In the genomic region with DNA sequence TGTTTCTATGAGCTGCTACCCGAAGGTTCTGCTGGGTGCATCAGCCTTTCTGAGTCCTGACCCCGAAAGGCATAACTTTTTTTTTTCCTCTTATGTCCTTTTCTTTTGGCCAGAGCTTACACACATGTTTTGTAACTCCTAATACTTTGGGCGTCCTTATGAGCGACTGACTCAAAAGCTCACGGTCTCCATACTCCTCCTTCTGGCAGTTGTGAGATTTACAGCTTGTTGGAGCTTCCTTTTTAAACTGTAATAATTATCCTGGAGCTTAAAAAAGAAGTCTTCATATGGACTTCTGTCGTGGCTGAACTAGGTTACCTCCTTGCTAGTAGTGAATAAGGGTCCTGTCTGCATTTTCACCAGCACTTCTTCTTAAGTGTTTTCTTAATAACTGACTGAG, we compare ENCODE assay signal across 9 mouse cellular contexts. TPM values are rescaled to one million over a fixed set of nuclear protein-coding genes. Genes with fewer than 3 reads are reported as not detected.
A peak's percentile ranks its signal among the peaks of the same experiment; 100 is the strongest.
DNase-seq lines count a peak whose midpoint lies in the region; ATAC-seq and TF ChIP-seq lines count a peak whose summit lies in the region.
"Had no signal": no experiment of that assay in that cellular context is flagged by ENCODE, and none has a peak within 500 bp of the region (broad histone marks: within the 10 kb centered on the region; RNA-seq: fewer than 3 reads in every experiment).

No protein-coding gene starts in this region.

- H3K9ac ChIP-seq in forebrain, postnatal 0 days = no peak overlapping the region
- H3K9ac ChIP-seq in forebrain, embryonic 16.5 days (replicated peaks; ENCODE audit: low read depth, low read length) = no peak overlapping the region
- no peak overlapping the region for H3K9ac ChIP-seq in midbrain, embryonic 14.5 days (replicated peaks; ENCODE audit: low read length)
- no peak overlapping the region for H3K9ac ChIP-seq in midbrain, embryonic 15.5 days
- H3K9ac ChIP-seq: neural tube, embryonic 13.5 days had no signal

- TF ChIP-seq CTCF in forebrain, postnatal 0 days (IDR thresholded peaks at IDR 0.05; ENCODE audit: low read depth) = peak; percentile 64

- no peak overlapping the region for H3K4me2 ChIP-seq in forebrain, postnatal 0 days (ENCODE audit: low read depth)
- no peak overlapping the region for H3K4me2 ChIP-seq in forebrain, embryonic 16.5 days (ENCODE audit: low read length)
- H3K4me2 ChIP-seq in midbrain, embryonic 14.5 days (ENCODE audit: low read length) = no peak overlapping the region
- H3K4me2 ChIP-seq in midbrain, embryonic 15.5 days = no peak overlapping the region
- H3K4me2 ChIP-seq: neural tube, embryonic 13.5 days had no signal

- H3K27me3 ChIP-seq in forebrain, postnatal 0 days (ENCODE audit: insufficient read depth, low read length) = no peaks in the 10 kb centered on the region
- no peaks in the 10 kb centered on the region for H3K27me3 ChIP-seq in forebrain, embryonic 16.5 days (replicated peaks; ENCODE audit: control insufficient read depth, insufficient read depth, low read length)
- H3K27me3 ChIP-seq in midbrain, embryonic 14.5 days (ENCODE audit: control insufficient read depth, insufficient read depth, low read length) = no peaks in the 10 kb centered on the region
- H3K27me3 ChIP-seq in midbrain, embryonic 15.5 days (replicated peaks) = 0 out of 2 replicates have a peak, but pooled peaks cover 3% of the 10 kb centered on the region
- H3K27me3 ChIP-seq: neural tube, embryonic 13.5 days had no signal

- no peaks in the 10 kb centered on the region for H3K4me1 ChIP-seq in forebrain, postnatal 0 days (ENCODE audit: insufficient read depth)
- H3K4me1 ChIP-seq in forebrain, embryonic 16.5 days (replicated peaks; ENCODE audit: control insufficient read depth, insufficient read depth, low read length) = no peaks in the 10 kb centered on the region
- H3K4me1 ChIP-seq in midbrain, embryonic 14.5 days (ENCODE audit: control insufficient read depth, insufficient read depth, low read length) = no peaks in the 10 kb centered on the region
- H3K4me1 ChIP-seq in midbrain, embryonic 15.5 days = no peaks in the 10 kb centered on the region
- H3K4me1 ChIP-seq: neural tube, embryonic 13.5 days had no signal

- H3K9me3 ChIP-seq in forebrain, postnatal 0 days (ENCODE audit: low read length) = no peaks in the 10 kb centered on the region
- no peaks in the 10 kb centered on the region for H3K9me3 ChIP-seq in forebrain, embryonic 16.5 days (ENCODE audit: control insufficient read depth, low read length)
- H3K9me3 ChIP-seq in midbrain, embryonic 14.5 days (ENCODE audit: control insufficient read depth, low read length) = no peaks in the 10 kb centered on the region
- no peaks in the 10 kb centered on the region for H3K9me3 ChIP-seq in midbrain, embryonic 15.5 days
- H3K9me3 ChIP-seq: neural tube, embryonic 13.5 days had no signal

- 28% methylated on average over 6 of the region's 6 CpGs for WGBS in forebrain, postnatal 0 days
- WGBS in forebrain, embryonic 16.5 days = 24% methylated on average over 6 of the region's 6 CpGs
- WGBS in midbrain, embryonic 14.5 days = 29% methylated on average over 6 of the region's 6 CpGs
- WGBS in midbrain, embryonic 15.5 days = 25% methylated on average over 6 of the region's 6 CpGs

- DNase-seq in forebrain, postnatal 0 days = peak; percentile 70
- peak; percentile 79 for DNase-seq in midbrain, embryonic 14.5 days
- peak; percentile 23 for DNase-seq in cerebellum, adult 8-10 months
- peak; percentile 3 to 11 for DNase-seq in kidney, postnatal 4 days
- no peak for DNase-seq in thymus, postnatal 25 days
- no peak for DNase-seq in yolk sac, embryonic 10.5 days (ENCODE audit: low spot score)

- H3K27ac ChIP-seq in forebrain, postnatal 0 days (ENCODE audit: low read depth, low read length) = no peak overlapping the region
- H3K27ac ChIP-seq in forebrain, embryonic 16.5 days (ENCODE audit: low read length) = no peak overlapping the region
- H3K27ac ChIP-seq in midbrain, embryonic 14.5 days (replicated peaks; ENCODE audit: low read depth, low read length) = no peak overlapping the region
- no peak overlapping the region for H3K27ac ChIP-seq in midbrain, embryonic 15.5 days
- H3K27ac ChIP-seq: neural tube, embryonic 13.5 days had no signal

- ATAC-seq in forebrain, postnatal 0 days = peak; percentile 42; the same call in 1 of the 2 replicates
- no peak for ATAC-seq in forebrain, embryonic 16.5 days
- ATAC-seq in midbrain, embryonic 14.5 days (ENCODE audit: low FRiP score, low TSS enrichment) = no peak
- ATAC-seq in midbrain, embryonic 15.5 days (replicated peaks) = no peak

- H3K4me3 ChIP-seq in forebrain, postnatal 0 days (ENCODE audit: low read depth, low read length) = no peak overlapping the region
- H3K4me3 ChIP-seq in forebrain, embryonic 16.5 days (replicated peaks; ENCODE audit: low read length) = no peak overlapping the region
- H3K4me3 ChIP-seq in midbrain, embryonic 14.5 days (replicated peaks; ENCODE audit: low read depth, low read length) = no peak overlapping the region
- H3K4me3 ChIP-seq in midbrain, embryonic 15.5 days = no peak overlapping the region
- H3K4me3 ChIP-seq: neural tube, embryonic 13.5 days had no signal

- H3K36me3 ChIP-seq in forebrain, postnatal 0 days (ENCODE audit: insufficient read depth) = no peaks in the 10 kb centered on the region
- H3K36me3 ChIP-seq in forebrain, embryonic 16.5 days (ENCODE audit: control insufficient read depth, insufficient read depth) = no peaks in the 10 kb centered on the region
- no peaks in the 10 kb centered on the region for H3K36me3 ChIP-seq in midbrain, embryonic 14.5 days (ENCODE audit: control insufficient read depth, insufficient read depth, low read length)
- no peaks in the 10 kb centered on the region for H3K36me3 ChIP-seq in midbrain, embryonic 15.5 days (replicated peaks)
- H3K36me3 ChIP-seq: neural tube, embryonic 13.5 days had no signal

RNA-seq across cellular contexts. Expression of a gene that starts 16.7 kb away (rescaled TPM):
- total RNA-seq in forebrain, postnatal 0 days (2014; rRNA removed) = 30.1 and 39.8 TPM in 2 replicates
- polyA plus RNA-seq in forebrain, postnatal 0 days (2015; fragmentation: Nextera tagmentation; extraction: Ambion mirVana) = 6.9 and 11.9 TPM in 2 replicates
- polyA plus RNA-seq in forebrain, embryonic 16.5 days (2015; fragmentation: Nextera tagmentation; extraction: Ambion mirVana) = 20.4 and 21.1 TPM in 2 replicates
- polyA plus RNA-seq in midbrain, embryonic 14.5 days (2014; fragmentation: Nextera tagmentation; extraction: Ambion mirVana) = 14.5 and 21.4 TPM in 2 replicates
- polyA plus RNA-seq in midbrain, embryonic 15.5 days (2015; fragmentation: Nextera tagmentation; extraction: Ambion mirVana) = 17.7 and 17.9 TPM in 2 replicates

RNA-seq across cellular contexts. Expression of a gene that starts 28.6 kb away (rescaled TPM):
- 42.1 and 46.5 TPM in 2 replicates for total RNA-seq in forebrain, postnatal 0 days (2014; rRNA removed)
- 16.9 and 26.8 TPM in 2 replicates for polyA plus RNA-seq in forebrain, postnatal 0 days (2015; fragmentation: Nextera tagmentation; extraction: Ambion mirVana)
- 43.3 and 43.5 TPM in 2 replicates for polyA plus RNA-seq in forebrain, embryonic 16.5 days (2015; fragmentation: Nextera tagmentation; extraction: Ambion mirVana)
- 37.6 and 42.2 TPM in 2 replicates for polyA plus RNA-seq in midbrain, embryonic 14.5 days (2014; fragmentation: Nextera tagmentation; extraction: Ambion mirVana)
- polyA plus RNA-seq in midbrain, embryonic 15.5 days (2015; fragmentation: Nextera tagmentation; extraction: Ambion mirVana) = 40.1 and 46.6 TPM in 2 replicates

Comparison
In these comparisons a context has a peak if more than half of its experiments do, and no peak if none do; other contexts are left out.
1. DNase-seq: peak in forebrain, postnatal 0 days (single experiment), midbrain, embryonic 14.5 days (single experiment), cerebellum, adult 8-10 months (single experiment) and kidney, postnatal 4 days (2 of 2); none in thymus, postnatal 25 days (single experiment) and yolk sac, embryonic 10.5 days (single experiment).